Mouse (Mus musculus) liver, postnatal 0 days (tissue): ENCODE measurements at regions not wholly inside any gene's neighbourhood (a gene's known extent, or its start where the extent isn't known, plus 50 kb on each side); places are given as distances from the start of the nearest gene placed in this dataset.

Experiments
- ATAC-seq: fragments of 200-750 bp; cut with Nextera tagmentation; 2 replicates; pipeline ENCODE4 v1.8.0; 2017; ENCODE audit warnings: mild to moderate bottlenecking, moderate library complexity
- DNase-seq: peaks from one replicate; pipeline ENCODE4 v3.0.0-alpha.2; 2016
- H3K27ac ChIP-seq: fragments of 300-500 bp; sonication (generic); 2 replicates; pipeline ENCODE4 v1.5.1; 2014; ENCODE audit warnings: antibody characterized with exemption, moderate library complexity, mild to moderate bottlenecking, low read depth
- H3K27me3 ChIP-seq: fragments of 300-500 bp; sonication (generic); 2 replicates; pipeline ENCODE4 v1.6.1; 2014; ENCODE audit warnings: low read length, control low read depth, mixed read lengths; ENCODE audit not compliant: insufficient read depth
- H3K36me3 ChIP-seq: fragments of 300-500 bp; sonication (generic); replicated peaks from 2 replicates; pipeline ENCODE4 v1.6.1; 2014; ENCODE audit warnings: mild to moderate bottlenecking, control low read depth, low read length, moderate library complexity, mixed read lengths; ENCODE audit not compliant: insufficient read depth
- H3K4me1 ChIP-seq: fragments of 300-500 bp; sonication (generic); 2 replicates; pipeline ENCODE4 v1.6.1; 2014; ENCODE audit warnings: antibody characterized with exemption, mild to moderate bottlenecking, control low read depth; ENCODE audit not compliant: insufficient read depth
- H3K4me2 ChIP-seq: fragments of 300-500 bp; sonication (generic); 2 replicates; pipeline ENCODE4 v1.6.1; 2014; ENCODE audit warnings: low read depth, mild to moderate bottlenecking, low read length, moderate library complexity, mixed read lengths
- H3K4me3 ChIP-seq: fragments of 300-500 bp; sonication (generic); 2 replicates; pipeline ENCODE4 v1.5.1; 2014; ENCODE audit warnings: low read depth, low read length
- H3K9ac ChIP-seq: fragments of 300-500 bp; sonication (generic); replicated peaks from 2 replicates; pipeline ENCODE4 v1.6.1; 2014; ENCODE audit warnings: mild to moderate bottlenecking, moderate library complexity
- H3K9me3 ChIP-seq: fragments of 300-500 bp; sonication (generic); 2 replicates; pipeline ENCODE4 v1.6.1; 2016; ENCODE audit warnings: mild to moderate bottlenecking, control low read depth, low read length, mixed read lengths
- CTCF ChIP-seq: sonication (generic); IDR thresholded peaks from 2 replicates; pipeline ENCODE4 v1.5.1; 2016; ENCODE audit warnings: antibody characterized with exemption, low read depth
- EP300 ChIP-seq: IDR thresholded peaks from 2 replicates; pipeline ENCODE4 v1.6.1; 2016; ENCODE audit warnings: antibody characterized with exemption, low read depth, mild to moderate bottlenecking
- WGBS: fragments of 180-500 bp; shearing (Covaris S2); extraction: QIAGEN DNeasy Blood & Tissue Kit; methylation state at CpG from one replicate; pipeline ENCODE4 v1.1.7; 2014; ENCODE audit not compliant: insufficient replicate concordance; 5-methylcytosine and 5-hydroxymethylcytosine counted together

- H3K9me3 ChIP-seq, result no peaks in the 10 kb centered on the region
- no peak overlapping the region for H3K27ac ChIP-seq
- no peaks in the 10 kb centered on the region for H3K4me1 ChIP-seq
- DNase-seq (no peak), ATAC-seq (no peak)
- 87% methylated on average over 1 of the region's 1 CpGs for WGBS
- H3K36me3 ChIP-seq, result no peaks in the 10 kb centered on the region
- H3K9ac ChIP-seq, result no peak overlapping the region
- no peak overlapping the region for H3K4me3 ChIP-seq
- no peak for TF ChIP-seq EP300
- no peak for TF ChIP-seq CTCF
- no peaks in the 10 kb centered on the region for H3K27me3 ChIP-seq
- no peak overlapping the region for H3K4me2 ChIP-seq
Measured at GRCm38 (mm10) chr1:111355435-111355834, 378.1 kb upstream of the Cdh19 start.

DNA sequence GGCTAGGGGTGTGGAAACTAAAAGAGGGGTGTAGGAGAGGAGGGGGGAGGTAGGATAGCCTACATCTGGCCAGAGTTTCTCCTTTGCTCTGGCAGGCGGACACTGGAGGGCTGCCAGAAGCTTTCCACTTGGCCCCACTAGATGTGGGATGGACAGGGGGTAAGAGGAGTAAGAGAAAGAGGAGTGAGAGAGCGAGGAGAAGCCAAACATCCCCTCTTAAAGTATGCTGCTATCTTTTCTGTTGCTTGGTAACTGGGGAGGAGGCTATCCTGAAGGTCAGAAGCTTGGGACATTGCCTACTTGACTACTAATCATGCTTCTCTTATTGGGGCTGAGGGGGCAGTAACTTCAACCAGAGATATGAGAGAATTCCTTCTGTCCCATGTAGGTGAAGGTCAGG, 360.5 kb upstream of the Cdh19 start:
- 45% methylated on average over 2 of the region's 2 CpGs for WGBS
- H3K4me2 ChIP-seq, result no peak overlapping the region
- DNase-seq (no peak), ATAC-seq (no peak)
- no peaks in the 10 kb centered on the region for H3K9me3 ChIP-seq
- H3K27me3 ChIP-seq, result no peaks in the 10 kb centered on the region
- no peak overlapping the region for H3K27ac ChIP-seq
- no peak overlapping the region for H3K9ac ChIP-seq
- H3K4me3 ChIP-seq, result no peak overlapping the region
- H3K36me3 ChIP-seq, result no peaks in the 10 kb centered on the region
- H3K4me1 ChIP-seq, result no peaks in the 10 kb centered on the region
- TF ChIP-seq CTCF (no peak), EP300 (no peak)

GRCm38 (mm10) chr1:111302268-111302667, 324.9 kb upstream of the Cdh19 start:
- no peak for DNase-seq
- Histone ChIP-seq H3K9ac (no peak overlapping the region), H3K36me3 (no peaks in the 10 kb centered on the region), H3K27me3 (no peaks in the 10 kb centered on the region), H3K9me3 (no peaks in the 10 kb centered on the region), H3K4me3 (no peak overlapping the region), H3K27ac (no peak overlapping the region), H3K4me1 (no peaks in the 10 kb centered on the region), H3K4me2 (no peak overlapping the region)
- TF ChIP-seq EP300 (no peak), CTCF (no peak)
- 86% methylated on average over 11 of the region's 11 CpGs for WGBS
- no peak for ATAC-seq

DNA sequence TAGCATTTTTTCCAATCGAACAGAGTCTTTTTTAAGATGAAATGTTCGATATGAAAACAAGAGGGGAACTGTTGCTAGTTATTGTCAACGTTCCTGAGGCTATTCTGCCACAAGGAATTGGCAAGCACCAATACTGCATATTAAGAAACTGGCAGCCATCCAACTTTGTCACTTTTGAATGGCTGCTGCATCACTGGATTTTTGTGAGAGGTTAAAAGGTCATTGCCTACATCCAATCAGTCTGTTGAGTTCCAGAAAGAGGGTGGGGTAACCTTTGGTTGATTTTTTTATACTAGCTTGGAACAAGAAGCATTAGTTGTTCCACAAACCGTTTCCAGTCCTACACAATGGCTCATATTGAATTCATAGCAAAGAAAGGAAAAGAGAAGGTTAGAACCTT, 309.0 kb upstream of the Cdh19 start:
- ATAC-seq (no peak), DNase-seq (no peak)
- no peaks in the 10 kb centered on the region for H3K4me1 ChIP-seq
- no peak overlapping the region for H3K9ac ChIP-seq
- H3K9me3 ChIP-seq, result no peaks in the 10 kb centered on the region
- no peak overlapping the region for H3K4me2 ChIP-seq
- H3K27ac ChIP-seq, result no peak overlapping the region
- H3K27me3 ChIP-seq, result no peaks in the 10 kb centered on the region
- no peak for TF ChIP-seq EP300
- TF ChIP-seq CTCF, result no peak
- 60% methylated on average over 4 of the region's 4 CpGs for WGBS
- H3K36me3 ChIP-seq, result no peaks in the 10 kb centered on the region
- no peak overlapping the region for H3K4me3 ChIP-seq

- ATAC-seq, result no peak
Measured at GRCm38 (mm10) chr1:111285916-111286315, 308.5 kb upstream of the Cdh19 start.

DNA sequence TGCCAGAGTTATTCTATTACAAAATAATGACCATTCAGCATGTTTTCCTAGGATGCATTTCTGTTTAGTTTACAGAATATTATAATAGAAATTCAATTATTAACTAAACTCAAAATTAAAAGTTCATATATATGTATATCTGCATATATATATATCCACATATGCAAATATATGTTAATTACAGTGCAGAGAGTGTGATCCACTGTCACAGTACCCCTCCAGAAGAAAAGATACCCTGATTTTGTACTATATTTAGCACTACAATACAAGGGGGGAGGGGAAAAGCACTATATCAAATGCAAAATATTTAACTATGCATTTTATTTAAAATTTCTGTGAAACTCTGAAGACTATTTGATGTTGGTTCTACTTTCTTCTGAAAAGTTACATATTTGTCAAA, 265.4 kb upstream of the Cdh19 start:
- Histone ChIP-seq H3K9me3 (peaks cover 3% of the 10 kb centered on the region; the same call in 1 of the 2 replicates), H3K9ac (no peak overlapping the region), H3K4me3 (no peak overlapping the region), H3K27ac (no peak overlapping the region), H3K27me3 (no peaks in the 10 kb centered on the region), H3K36me3 (no peaks in the 10 kb centered on the region), H3K4me2 (no peak overlapping the region), H3K4me1 (no peaks in the 10 kb centered on the region)
- TF ChIP-seq CTCF (no peak), EP300 (no peak)
- DNase-seq (no peak), ATAC-seq (no peak)

More at GRCm38 (mm10) chr1:111285916-111286315, 308.5 kb upstream of the Cdh19 start:
- 70% methylated on average over 3 of the region's 3 CpGs for WGBS
- Histone ChIP-seq H3K27me3 (no peaks in the 10 kb centered on the region), H3K4me3 (no peak overlapping the region), H3K4me2 (no peak overlapping the region), H3K9ac (no peak overlapping the region), H3K4me1 (no peaks in the 10 kb centered on the region), H3K9me3 (no peaks in the 10 kb centered on the region), H3K27ac (no peak overlapping the region), H3K36me3 (no peaks in the 10 kb centered on the region)
- TF ChIP-seq CTCF, result no peak
- no peak for TF ChIP-seq EP300
- DNase-seq, result no peak

DNA sequence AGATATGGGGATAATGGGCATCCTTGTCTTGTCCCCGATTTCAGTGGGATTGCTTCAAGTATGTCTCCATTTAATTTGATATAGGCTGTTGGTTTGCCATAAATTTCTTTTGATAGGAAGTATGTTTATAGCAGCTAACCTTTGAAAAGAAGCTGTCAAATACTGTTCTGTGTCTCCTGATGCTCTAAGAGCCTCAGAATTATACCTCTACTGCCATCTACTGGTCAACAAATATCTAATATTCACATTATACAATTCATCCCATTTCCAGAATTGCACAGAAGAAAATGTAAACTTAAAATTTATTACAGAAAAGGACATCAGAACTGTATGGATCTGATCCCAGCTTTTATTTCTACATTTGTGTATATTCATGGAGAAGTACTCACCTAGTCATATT, 265.0 kb upstream of the Cdh19 start:
- H3K4me1 ChIP-seq, result no peaks in the 10 kb centered on the region
- no peaks in the 10 kb centered on the region for H3K36me3 ChIP-seq
- no peak overlapping the region for H3K27ac ChIP-seq
- no peak for TF ChIP-seq EP300
- TF ChIP-seq CTCF, result peak; percentile 23; the same call in 1 of the 2 replicates
- H3K4me2 ChIP-seq, result no peak overlapping the region
- WGBS, result 51% methylated on average over 1 of the region's 1 CpGs
- ATAC-seq (no peak), DNase-seq (no peak)
- H3K27me3 ChIP-seq, result no peaks in the 10 kb centered on the region
- H3K4me3 ChIP-seq, result no peak overlapping the region
- peaks cover 3% of the 10 kb centered on the region; the same call in 1 of the 2 replicates for H3K9me3 ChIP-seq
- H3K9ac ChIP-seq, result no peak overlapping the region
